Mouse (Mus musculus) ovary, postnatal 36 days (tissue): ENCODE measurements at regions not wholly inside any gene's neighbourhood (a gene's known extent, or its start where the extent isn't known, plus 50 kb on each side); places are given as distances from the start of the nearest gene placed in this dataset.

Experiments used
- DNase-seq: peaks from one replicate; pipeline ENCODE4 v3.0.0; 2022; ENCODE audit warnings: low spot score, mixed read lengths

DNA sequence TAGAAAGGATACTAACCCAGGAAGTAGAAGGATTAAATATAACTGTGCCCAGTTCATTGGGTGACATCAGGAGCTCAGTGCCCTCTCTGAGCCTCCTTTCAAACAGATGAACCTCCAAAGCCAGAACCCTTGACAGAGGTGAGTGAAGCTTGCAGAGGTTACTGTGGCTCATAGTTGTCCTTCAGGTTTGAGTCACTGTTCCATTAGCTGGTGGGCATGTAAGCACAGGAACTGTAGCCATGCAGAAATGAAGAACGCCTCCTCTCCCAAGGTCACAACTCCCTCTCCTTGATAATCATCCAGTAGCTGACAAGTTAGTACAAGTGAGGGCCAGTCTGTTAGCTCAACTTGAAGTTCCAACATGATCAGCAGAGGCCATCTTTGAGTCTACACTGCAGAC is 794.1 kb upstream of the Lrrc6 start:
- no peak for DNase-seq

DNA sequence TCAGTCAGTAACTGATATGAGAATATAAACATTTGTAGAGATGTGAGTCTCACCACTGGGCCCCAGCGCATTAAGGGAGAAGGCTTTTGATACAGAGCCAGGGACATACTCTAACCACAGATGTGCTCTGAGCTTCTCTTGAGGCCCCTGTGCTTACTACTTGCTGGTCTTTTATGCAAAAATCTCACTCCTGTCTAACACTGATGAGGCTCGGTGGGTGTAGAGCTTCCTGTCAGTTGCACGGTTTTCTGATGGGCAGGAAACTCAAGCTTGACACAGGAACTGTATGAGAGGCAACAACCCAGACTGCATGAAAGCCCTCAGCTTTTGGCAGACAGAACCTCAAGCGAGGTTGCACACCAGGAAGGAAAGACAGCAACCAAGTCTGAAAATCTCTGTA is 789.0 kb upstream of the Lrrc6 start:
- no peak for DNase-seq

DNA sequence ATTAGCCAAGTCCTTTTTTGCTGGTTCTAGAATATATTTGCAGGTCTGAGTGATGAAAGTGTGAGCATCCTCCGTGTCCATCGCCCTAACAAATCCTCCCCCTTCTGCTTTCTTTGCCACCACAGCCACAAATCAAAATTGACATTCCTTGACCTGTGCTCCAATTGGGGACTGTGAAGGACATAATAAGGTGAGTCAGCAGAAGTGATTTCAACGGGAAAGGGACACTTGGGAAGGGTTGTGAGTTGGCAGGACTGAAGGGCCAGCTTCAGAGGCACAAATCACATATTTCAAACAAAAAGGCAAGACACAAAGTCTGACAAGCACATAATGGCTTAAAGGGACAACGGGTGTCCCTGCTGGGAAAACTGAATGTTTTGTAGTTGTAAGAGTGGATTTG is 784.2 kb upstream of the Lrrc6 start:
- DNase-seq: no peak

DNA sequence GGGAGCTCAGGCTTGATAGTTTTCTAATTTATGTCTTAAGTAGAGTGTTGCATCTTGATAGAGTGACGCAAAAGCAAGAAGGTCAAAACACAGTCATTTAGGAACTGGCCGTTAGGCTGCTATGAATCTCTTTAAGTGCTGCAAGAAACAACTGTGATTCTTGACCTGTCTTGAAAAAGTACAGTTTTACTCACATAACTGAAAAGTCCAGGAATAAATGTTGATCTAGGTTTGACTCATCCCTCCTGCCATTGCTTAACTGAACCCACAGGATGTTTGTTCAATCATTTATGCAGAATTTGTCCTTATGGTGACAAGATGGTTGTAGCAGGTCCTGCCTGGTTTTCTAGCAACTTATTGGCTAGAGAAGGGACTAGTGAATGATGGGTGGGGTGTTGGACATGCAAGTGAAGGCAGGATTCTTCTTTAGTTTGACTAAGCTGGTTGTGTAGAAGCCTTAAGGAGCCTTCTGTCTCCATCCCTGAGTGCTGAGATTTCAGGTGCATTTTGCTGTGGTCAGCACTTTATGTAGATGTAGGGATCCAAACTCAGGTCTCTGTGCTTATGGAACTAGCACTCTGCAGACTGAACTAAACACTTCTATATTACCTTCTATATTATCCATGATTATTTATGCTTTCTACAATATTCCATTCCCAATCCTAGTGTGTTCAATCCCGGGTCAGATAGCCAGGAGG is 782.7 kb upstream of the Lrrc6 start:
- no peak for DNase-seq

DNA sequence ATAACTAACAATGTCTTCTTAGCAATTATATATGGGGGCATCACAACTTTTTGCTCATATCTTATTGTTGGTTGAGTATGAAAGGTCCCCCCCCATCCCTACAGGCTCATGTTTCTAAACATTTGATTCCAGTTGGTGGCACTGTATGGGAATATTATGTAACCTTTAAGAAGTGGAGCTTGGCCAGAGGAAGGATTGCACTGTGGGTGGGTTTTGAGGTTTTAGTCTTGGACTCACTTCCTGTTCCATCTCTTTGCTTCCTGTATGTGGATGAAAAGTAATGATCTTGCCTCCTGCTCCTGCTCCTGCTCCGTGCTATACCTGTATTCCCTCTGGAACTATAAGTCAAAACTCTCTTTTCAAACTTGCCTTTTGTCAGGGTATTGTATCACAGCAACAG is 778.2 kb upstream of the Lrrc6 start:
- DNase-seq: no peak

DNA sequence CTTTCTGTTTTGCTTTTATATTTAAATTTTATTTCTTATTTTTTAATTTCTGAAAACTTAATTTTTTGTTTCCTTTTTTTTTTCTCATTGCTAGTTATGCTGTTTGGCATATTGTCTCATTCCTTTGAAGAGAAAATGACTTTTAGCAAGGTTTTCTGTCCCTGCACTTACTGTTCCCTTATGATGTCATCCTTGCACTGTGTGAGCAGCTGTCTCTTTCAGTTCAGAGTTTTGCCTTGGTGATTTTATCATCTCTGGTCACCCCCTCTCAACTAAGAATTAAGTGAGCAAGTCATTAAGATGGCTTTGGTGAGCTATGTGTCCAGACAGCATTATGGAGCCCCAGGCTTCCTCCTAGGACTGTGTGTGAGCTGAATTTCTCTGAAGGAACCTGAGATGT is 774.3 kb upstream of the Lrrc6 start:
- no peak for DNase-seq

DNA sequence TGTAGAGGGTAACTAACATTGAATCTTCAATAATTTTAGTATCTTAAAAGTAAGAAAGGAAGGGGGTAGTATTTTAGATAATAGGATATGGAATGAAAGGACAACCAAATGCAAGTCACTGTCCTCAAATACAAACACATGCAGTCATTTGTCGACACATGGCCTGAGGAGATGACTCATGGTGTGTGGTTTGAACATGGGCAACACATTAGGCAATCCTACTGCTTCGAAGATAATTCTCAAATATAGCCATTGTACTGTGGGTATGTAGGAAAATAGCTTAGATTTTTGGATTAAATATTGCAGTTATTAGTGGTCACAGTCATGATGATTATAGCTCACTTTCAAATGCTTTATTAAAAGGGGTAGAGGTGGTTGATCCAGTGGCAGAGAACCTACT is 771.7 kb upstream of the Lrrc6 start:
- DNase-seq: no peak

DNA sequence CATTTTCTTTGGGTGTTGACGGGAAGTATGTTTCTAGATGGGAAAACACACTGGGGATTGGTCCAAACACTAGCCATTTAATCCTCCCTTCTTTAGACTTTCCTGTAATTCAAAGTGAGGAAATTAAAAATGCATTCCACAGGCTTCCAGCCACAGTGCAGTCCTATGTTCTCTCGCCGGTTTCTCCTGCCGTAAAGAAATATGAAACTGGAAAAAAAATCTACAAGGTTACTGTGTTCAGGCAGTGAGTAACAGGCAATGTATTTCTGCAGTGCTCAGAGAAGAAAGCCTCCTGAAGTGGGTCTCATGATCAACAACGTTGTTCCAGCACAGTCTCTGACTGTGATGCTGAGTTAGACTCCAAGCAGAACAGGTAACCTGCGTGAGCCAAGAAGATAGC is 763.0 kb upstream of the Lrrc6 start:
- no peak for DNase-seq

DNA sequence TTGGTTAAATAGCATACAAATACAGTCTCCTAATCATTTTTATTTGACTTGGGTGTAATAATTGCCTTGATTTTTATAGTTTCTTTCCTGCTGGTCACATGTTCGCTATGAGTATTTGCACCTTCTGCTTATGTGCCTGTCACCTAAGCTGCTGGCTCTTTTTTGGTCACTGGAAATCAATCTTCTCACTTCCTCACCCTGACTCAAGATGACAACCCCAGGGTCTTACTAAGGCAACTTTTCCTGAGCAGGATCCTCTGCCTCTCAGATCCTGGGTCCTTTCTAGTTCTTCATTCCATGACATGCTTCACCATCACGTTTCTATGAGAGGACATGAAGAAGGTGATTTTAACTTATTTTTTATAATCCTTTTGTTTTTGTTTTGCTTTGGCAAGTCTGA is 762.6 kb upstream of the Lrrc6 start:
- no peak for DNase-seq

DNA sequence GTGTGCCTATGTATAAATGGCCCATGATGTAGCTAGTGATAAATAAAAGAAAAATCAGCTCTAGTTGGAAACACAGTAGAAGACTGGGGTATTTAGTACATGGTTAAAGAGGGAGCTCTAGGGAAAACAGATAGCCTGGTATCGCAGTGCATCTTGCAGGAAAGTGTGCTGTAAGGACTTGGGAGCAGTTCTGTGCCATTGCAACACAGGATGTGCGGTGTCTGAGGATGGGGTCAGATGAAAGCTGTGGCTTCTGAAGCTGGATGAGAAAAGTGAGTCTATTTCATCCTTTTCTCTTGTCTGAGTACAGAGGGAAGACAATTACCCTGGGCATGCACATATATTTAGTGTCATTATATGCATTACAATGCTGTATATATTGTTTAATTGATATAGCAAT is 761.6 kb upstream of the Lrrc6 start:
- DNase-seq: no peak

DNA sequence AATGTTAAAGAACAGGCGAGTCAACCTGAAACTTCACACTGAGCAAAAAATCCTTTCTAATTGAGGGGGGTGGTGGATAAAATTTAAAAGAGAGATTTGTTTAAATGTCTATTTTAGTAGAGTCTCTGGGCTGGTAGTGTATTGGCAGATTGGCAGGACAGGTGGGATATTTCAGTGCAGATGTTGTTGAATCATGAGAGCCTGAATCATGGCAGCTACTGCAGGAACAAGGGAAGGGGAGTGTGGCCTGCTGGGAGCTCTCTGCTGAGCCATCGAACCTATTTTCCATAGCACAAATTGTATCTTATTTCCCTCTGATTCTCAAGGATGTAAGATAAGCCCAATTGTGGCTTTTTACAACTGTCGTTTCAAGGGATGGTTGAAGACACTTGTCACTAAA is 760.0 kb upstream of the Lrrc6 start:
- no peak for DNase-seq

DNA sequence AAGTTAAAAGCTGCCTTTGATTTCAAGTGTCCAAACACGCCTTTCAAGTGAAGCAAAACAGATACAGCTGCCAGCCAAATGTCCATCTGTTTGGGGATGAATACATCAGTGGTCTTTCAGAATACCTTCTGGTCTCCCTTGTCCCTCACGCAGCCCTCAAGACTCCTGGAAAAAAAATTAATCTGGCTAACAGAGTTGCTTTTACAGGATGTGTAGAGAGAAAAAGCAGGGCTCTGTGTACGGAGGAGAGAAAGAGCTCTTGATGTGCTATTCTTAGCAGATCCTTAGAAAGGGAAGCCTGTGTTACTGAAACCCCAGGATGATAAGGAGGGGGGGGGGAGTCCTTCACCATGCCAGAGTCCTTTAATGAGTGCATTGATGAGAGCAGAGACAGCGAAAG is 748.4 kb upstream of the Lrrc6 start:
- DNase-seq: no peak

DNA sequence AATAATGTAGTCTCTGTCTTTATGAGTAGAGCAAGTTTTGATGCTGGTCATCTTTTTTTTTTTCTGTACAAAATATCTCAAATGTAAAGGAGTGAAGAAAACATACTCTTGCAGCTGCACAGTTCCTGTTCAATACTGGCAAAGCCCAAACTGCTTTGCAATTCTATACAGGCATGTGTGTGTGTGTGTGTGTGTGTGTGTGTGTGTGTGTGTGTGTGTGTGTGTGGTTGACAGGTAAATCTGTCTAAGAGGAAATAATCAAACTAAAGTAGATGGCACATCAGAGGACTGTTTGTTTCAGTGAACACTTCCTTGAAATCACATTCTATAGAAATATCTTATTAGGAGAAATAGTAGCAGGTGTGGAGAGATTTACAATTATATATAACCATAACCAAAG is 747.8 kb upstream of the Lrrc6 start:
- no peak for DNase-seq

DNA sequence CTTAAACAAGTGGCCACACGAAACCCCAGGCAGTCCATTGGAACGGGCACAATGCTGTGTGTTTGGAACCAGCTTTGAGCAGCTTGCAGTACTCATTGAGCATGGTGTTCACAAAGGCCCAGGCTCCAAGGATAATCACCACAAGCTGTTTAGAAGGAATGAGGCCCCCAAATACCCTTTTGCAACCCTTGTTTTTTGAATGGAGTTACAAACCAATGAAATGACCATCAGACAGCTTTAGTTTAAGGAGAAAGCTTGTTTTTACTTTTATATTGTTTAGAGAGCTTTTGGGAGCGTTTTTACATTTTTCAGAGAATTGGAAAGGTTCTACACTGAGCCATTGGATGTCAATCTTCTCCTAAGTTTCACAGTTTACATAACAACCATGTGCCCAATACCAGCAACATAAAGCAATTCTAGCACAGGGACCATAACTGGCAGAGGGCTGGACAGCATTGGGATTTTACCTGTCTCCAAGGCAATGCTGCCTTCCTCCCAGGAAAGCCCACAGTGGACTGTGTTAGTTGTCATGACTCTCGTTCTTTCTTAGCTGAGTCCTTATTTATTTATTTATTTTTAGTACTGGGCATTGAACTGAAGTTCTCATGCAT is 745.1 kb upstream of the Lrrc6 start:
- no peak for DNase-seq

DNA sequence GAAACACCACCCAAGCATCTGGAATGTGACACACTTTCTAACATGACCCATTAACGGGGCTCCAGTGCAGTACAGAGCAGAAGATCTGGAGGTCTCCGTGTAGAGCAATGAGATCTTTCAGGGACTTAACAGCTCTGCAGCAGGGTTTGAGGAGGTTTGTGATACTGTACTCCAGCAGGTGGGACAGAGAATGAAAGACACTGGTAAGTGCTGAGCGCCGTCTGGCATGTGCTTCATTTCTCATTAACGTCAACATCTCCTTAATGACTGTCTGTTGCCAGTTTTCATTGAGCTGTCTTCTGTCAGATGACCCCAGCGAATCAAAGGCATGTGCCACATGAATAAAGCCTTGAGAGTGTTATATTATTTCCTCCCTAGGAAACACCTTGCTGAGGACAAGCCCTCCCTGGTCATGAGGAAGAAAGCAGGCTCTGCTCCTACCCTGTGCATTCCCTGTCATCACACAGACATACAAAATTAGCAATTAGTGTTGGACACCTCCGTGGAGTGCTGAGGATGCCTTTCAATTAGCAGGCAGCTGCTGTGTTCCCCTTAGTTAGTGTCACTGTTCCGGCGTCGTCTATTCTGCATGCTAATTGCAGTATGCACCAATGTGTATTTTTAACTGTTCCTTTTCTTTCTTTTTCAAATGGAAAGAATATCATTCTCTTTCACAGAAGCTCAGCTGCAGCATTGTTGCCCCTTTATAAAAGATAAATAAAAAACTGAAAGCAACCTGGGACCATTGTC is 744.4 kb upstream of the Lrrc6 start:
- no peak for DNase-seq

DNA sequence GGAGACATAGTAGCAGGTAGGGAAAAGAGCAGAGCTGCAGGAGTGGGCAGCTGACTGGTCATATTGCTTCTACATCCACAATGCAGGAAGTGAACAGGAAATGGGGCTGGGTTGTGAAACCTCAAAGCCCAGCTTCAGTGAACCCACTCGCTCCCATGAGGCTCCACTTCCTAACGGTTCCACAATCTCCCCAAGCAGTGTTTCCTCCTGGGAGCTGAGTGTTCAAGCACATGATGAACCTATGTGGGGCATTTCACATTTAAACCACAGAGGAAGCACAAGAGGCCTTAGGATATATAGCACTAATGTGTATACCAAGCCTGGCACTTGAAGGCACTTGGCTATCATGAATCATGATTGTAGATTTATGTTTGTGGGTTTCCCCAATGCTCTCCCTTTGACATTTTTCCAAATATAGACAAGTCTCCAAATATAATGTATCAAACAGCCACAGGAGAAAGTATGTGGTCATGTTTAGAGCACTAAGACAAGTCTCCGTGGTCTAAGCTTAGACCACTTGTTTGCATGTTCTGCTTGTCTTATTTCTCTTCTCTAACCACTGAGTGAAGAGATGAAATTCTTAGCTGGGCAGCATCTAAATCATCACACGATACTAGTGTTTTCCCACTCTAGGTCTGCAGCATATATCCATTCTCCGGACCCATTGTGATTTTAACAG is 734.5 kb upstream of the Lrrc6 start:
- DNase-seq: no peak

DNA sequence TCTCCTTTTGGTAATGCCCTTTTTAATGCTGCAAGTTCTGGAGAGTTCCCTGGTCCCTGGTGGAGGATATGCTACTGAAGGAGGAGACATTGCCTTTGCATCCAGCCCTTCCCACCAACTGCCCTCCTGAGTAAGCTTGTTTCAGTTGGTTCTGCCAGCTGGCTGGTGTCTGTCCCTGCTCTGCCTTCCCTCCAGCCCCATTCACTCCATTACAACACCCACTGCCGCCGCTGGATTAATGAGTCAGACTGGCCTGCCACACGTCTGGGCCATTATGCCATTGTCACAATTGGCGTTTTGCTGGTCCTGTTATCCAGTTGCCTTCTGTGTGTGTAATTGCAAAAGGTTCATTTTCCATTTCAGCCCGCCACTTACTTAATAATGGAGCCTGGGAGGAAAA is 728.6 kb upstream of the Lrrc6 start:
- DNase-seq: no peak

DNA sequence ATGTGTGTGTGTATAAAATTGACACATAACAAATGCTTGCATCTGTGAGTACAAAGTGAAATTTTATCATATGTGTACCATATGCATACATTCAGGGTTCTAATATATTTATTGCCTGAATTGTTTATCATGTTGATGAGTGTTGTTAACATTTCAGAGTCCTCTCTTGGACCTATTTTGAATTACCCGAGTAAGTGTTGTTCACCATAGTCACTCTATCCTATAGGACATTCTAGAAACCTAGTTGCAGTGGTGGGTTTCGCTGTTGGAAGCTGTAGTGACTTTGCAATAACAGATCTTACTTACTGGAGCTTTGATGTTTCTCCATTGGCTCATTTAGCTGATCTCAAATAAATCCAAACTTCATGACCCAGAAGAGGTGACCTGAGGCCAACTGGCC is 727.9 kb upstream of the Lrrc6 start:
- DNase-seq: no peak

DNA sequence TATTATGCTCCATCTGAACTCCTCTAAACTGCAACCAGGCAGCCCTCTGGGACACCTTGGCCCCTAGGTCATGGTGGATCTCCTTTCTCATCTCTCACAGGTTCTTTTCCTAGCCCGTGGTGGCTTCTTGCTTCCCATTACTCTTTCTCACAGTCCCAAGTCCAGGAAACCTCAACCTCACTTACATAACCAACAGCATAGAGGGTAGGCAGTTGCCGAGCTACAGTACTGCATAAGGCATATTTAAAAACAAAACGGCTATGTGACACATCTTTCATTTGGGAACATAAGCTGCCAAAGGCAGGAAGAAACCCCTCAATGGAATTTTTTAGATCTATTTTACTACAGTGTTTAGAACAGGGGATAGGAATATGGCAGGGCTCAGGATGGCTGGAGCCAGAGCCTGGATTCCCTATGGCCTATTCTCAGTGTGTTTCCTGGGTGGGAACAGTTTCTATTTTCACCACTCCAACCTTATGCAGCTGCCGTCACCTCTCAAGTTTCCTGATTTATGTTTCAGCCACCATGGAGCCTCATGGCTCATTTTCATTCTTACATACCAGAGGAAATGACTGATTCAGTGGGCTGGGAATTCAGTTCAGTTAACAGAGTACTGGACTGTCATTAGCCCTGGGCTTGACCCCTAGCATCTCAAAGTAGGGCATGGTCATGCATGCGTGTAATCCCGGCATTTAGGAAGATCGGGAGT is 726.9 kb upstream of the Lrrc6 start:
- DNase-seq: no peak

DNA sequence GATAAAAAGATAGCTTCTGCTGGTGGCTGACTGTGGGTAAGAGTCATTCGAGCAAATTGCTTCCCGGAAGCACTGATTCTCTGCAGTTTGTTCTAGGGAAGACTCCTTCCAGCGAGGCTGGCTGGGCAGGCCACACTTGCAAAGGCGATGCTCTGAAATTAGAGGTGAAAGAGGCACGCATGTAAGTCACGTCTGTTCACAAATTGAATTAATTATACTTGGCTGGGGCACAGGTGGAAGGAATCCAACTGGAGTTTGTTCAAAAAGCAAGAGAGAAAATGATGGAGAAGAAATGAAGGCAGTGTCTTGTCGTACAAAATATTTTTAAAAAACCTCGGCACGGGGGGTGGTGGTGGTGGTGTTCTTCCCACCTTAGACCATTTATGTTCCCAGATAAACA is 726.2 kb upstream of the Lrrc6 start:
- DNase-seq: no peak
